Mouse (Mus musculus) intestine, embryonic 16.5 days (tissue): Measurements from ENCODE around the gene Ccm2l. TPM values are rescaled to one million over a fixed set of nuclear protein-coding genes. Genes with fewer than 3 reads are reported as not detected.

Experiments
- ATAC-seq: fragments of 200-750 bp; cut with Nextera tagmentation; 2 replicates; pipeline ENCODE4 v1.8.0; 2017; ENCODE audit warnings: moderate TSS enrichment, moderate library complexity
- H3K27ac ChIP-seq: fragments of 300-500 bp; sonication (generic); 2 replicates; pipeline ENCODE4 v1.5.1; 2014; ENCODE audit warnings: mild to moderate bottlenecking, low read length
- H3K27me3 ChIP-seq: fragments of 300-500 bp; sonication (generic); replicated peaks from 2 replicates; pipeline ENCODE4 v1.6.1; 2014; ENCODE audit warnings: low read length, control low read depth, mixed read lengths; ENCODE audit not compliant: control insufficient read depth, insufficient read depth
- H3K36me3 ChIP-seq: fragments of 300-500 bp; sonication (generic); 2 replicates; pipeline ENCODE4 v1.6.1; 2014; ENCODE audit warnings: low read length, control low read depth; ENCODE audit not compliant: control insufficient read depth, insufficient read depth
- H3K4me1 ChIP-seq: fragments of 300-500 bp; sonication (generic); 2 replicates; pipeline ENCODE4 v1.6.1; 2014; ENCODE audit warnings: low read length, control low read depth, mixed read lengths; ENCODE audit not compliant: control insufficient read depth, insufficient read depth
- H3K4me2 ChIP-seq: fragments of 300-500 bp; sonication (generic); 2 replicates; pipeline ENCODE4 v1.6.1; 2014; ENCODE audit warnings: low read depth, low read length, control low read depth
- H3K4me3 ChIP-seq: fragments of 300-500 bp; sonication (generic); 2 replicates; pipeline ENCODE4 v1.5.1; 2014; ENCODE audit warnings: mild to moderate bottlenecking, low read length
- H3K9ac ChIP-seq: fragments of 300-500 bp; sonication (generic); 2 replicates; pipeline ENCODE4 v1.6.1; 2014; ENCODE audit warnings: low read depth, low read length
- H3K9me3 ChIP-seq: fragments of 300-500 bp; sonication (generic); 2 replicates; pipeline ENCODE4 v1.6.1; 2016; ENCODE audit warnings: low read length, control low read depth; ENCODE audit not compliant: control insufficient read depth
- WGBS: fragments of 180-500 bp; shearing (Covaris S2); extraction: QIAGEN DNeasy Blood & Tissue Kit; methylation state at CpG from one replicate; pipeline ENCODE4 v1.1.7; 2014; 5-methylcytosine and 5-hydroxymethylcytosine counted together
- polyA plus RNA-seq: library from polyadenylated mRNA; unstranded; fragments of >200 nt; fragmentation: Nextera tagmentation; extraction: Ambion mirVana; gene quantifications from 2 replicates; pipeline ENCODE4 v1.2.1, GENCODE M21; 2015

The Ccm2l gene
- polyA plus RNA-seq, 1 experiment from 2014 or later, result 0.92 TPM

DNA sequence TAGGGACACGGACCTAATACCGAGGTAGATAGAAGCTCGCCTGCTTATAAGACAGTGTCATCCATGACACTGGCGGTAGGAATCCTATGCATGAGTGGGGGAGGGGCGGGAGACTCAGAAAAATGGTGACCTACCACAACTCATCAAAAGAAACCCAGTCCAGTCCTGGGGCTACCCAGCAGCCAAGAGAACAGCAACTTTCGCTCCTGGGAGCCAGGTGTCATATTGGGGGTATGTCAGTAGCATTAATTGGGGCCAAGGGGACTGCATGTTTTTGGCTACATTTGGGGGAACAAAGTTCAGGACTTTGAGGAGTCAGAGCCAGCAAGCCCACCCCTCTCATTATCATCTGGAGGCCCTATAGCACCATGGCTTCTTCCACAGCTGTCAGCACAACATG is 14.7 kb upstream of the Ccm2l start:
- Histone ChIP-seq H3K4me3 (no peak overlapping the region), H3K9ac (no peak overlapping the region), H3K27ac (no peak overlapping the region), H3K27me3 (peaks cover 34% of the 10 kb centered on the region), H3K36me3 (no peaks in the 10 kb centered on the region), H3K9me3 (no peaks in the 10 kb centered on the region), H3K4me1 (peaks cover 1% of the 10 kb centered on the region; the same call in 1 of the 2 replicates), H3K4me2 (no peak overlapping the region)
- WGBS, result 72% methylated on average over 6 of the region's 6 CpGs
- ATAC-seq, result no peak

DNA sequence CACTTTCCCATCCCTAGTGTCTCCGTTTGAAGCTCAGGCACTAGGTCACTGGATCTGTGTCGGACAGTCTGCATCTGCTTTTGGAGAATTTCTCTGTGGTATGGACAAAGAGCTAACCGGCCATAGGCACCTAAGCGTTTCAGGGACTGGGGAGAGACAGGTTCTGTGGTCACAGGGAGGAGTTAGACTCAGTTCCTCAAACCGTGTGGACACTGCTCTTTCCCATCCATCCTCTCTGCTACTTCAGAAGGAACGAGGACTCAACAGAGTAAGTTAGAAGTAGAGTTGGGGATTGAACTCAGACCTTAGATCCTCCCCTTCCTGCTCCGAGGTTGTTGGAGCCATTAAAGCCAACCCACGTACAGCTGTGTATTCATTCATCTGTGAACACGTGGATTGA is 14.2 kb upstream of the Ccm2l start:
- H3K9ac ChIP-seq, result no peak overlapping the region
- no peaks in the 10 kb centered on the region; the same call in 1 of the 2 replicates for H3K4me1 ChIP-seq
- WGBS, result 75% methylated on average over 9 of the region's 9 CpGs
- H3K9me3 ChIP-seq, result no peaks in the 10 kb centered on the region
- H3K36me3 ChIP-seq, result no peaks in the 10 kb centered on the region
- no peak overlapping the region for H3K4me3 ChIP-seq
- H3K4me2 ChIP-seq, result no peak overlapping the region
- peaks cover 34% of the 10 kb centered on the region for H3K27me3 ChIP-seq
- H3K27ac ChIP-seq, result no peak overlapping the region
- ATAC-seq, result no peak

DNA sequence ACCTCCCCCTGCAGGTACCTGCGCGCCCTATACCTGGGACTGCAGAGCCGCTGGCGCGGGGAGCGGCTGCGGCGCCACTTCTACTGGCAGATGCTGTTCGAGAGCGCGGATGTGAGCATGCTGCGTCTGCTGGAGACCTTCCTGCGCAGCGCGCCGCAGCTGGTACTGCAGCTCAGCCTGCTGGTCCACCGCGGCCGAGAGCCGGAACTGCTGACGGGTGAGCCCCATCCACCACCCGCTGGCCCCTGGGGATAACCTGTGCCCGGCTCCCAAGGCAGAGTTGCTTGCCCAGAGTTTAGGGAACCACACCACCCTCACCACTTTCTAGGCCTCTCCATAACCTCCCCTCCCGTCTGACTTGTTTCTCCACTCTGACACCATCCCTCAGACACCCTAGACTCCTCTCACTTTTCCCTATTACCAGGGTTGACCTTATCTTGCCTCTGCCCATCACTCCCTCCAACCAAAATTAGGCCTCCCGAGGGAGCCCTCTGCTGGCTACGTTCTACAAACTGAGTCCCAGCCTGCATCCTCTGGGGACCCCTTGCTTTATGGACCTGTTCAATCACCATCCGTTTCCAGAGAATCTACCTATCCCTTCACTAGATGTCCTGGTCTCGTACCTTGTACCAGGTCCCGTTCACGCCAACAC is 12.9 kb upstream of the Ccm2l start:
- Histone ChIP-seq H3K9ac (no peak overlapping the region), H3K4me1 (no peaks in the 10 kb centered on the region; the same call in 1 of the 2 replicates), H3K4me3 (no peak overlapping the region), H3K9me3 (no peaks in the 10 kb centered on the region), H3K27ac (no peak overlapping the region), H3K36me3 (no peaks in the 10 kb centered on the region), H3K4me2 (no peak overlapping the region), H3K27me3 (peaks cover 34% of the 10 kb centered on the region)
- ATAC-seq, result no peak
- WGBS, result 6% methylated on average over 30 of the region's 30 CpGs

DNA sequence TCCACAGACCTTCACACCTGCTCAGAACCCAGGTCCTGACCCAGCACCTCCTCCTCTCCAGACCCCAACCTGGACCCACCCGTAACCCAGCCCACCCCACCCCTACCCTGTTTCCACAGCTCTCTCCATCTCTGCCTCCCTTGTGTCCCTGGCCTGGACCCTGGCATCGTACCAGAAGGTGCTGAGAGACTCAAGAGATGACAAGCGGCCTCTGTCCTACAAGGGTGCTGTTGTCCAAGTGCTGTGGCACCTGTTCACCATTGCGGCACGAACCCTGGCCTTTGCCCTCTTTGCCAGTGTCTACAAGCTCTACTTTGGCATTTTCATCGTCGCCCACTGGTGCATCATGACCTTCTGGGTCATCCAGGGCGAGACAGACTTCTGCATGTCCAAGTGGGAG is 11.9 kb upstream of the Ccm2l start:
- Histone ChIP-seq H3K36me3 (no peaks in the 10 kb centered on the region), H3K4me1 (no peaks in the 10 kb centered on the region; the same call in 1 of the 2 replicates), H3K27ac (no peak overlapping the region), H3K4me3 (no peak overlapping the region), H3K27me3 (peaks cover 34% of the 10 kb centered on the region), H3K4me2 (no peak overlapping the region), H3K9ac (no peak overlapping the region), H3K9me3 (no peaks in the 10 kb centered on the region)
- 85% methylated on average over 8 of the region's 8 CpGs for WGBS
- no peak for ATAC-seq

DNA sequence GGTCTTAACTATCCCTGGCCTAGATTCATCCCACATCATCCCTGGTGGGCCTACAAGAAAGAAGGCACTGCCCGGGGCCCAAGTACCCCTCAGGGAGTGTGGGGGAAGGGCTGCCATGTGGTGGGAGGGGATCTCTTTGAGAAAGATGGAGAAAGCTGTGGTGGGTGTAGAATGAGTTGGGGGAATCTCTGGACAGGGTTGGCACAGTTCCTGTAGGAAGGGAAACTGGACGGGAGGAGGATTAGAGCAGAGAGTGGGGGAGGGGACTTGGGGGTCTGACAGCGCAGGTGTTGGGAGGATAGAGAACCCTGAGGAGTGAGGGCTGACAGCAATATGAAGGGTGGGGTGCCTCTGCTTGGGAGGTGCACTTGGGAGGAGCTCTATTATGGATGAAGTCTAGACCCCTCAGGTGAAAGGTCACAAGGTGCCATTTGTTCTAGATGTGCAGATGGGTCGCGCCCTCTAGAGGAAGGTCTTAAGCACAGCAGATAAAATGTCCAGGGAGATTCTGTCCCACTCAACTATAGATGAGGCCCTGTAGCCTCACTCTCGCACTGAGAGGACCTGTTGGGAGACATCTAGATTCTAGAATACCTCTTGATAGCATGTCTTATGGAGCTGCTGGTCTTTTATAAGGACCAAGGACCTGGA is 10.4 kb upstream of the Ccm2l start:
- 57% methylated on average over 6 of the region's 6 CpGs for WGBS
- Histone ChIP-seq H3K36me3 (no peaks in the 10 kb centered on the region), H3K4me3 (no peak overlapping the region), H3K4me2 (no peak overlapping the region), H3K27me3 (peaks cover 34% of the 10 kb centered on the region), H3K9ac (no peak overlapping the region), H3K4me1 (no peaks in the 10 kb centered on the region; the same call in 1 of the 2 replicates), H3K27ac (no peak overlapping the region), H3K9me3 (no peaks in the 10 kb centered on the region)
- no peak for ATAC-seq

DNA sequence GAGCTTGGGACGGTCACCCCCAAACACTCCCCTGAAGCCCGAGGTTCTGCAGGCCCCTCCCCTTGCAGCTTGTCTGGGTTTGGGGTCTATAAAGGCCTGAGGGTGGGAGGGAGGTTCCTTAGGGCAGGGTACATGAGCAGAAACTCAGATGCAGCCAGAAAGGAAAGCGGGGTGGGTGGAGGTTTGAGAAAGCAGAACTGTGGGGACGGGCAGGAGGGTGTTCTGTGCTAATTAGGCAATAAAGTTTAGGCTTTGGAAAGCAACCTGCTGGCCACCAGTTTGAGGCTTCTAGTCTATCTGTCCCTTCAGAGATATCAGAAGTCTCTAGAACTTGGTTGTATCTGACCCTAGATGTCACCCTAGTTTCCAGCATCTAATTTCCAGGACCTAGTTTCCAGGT is 7.4 kb upstream of the Ccm2l start:
- H3K27ac ChIP-seq, result no peak overlapping the region
- no peak overlapping the region for H3K9ac ChIP-seq
- no peak overlapping the region for H3K4me2 ChIP-seq
- H3K4me1 ChIP-seq, result no peaks in the 10 kb centered on the region
- H3K4me3 ChIP-seq, result no peak overlapping the region
- H3K9me3 ChIP-seq, result no peaks in the 10 kb centered on the region
- 77% methylated on average over 4 of the region's 4 CpGs for WGBS
- no peaks in the 10 kb centered on the region for H3K36me3 ChIP-seq
- no peak for ATAC-seq
- peaks cover 12% of the 10 kb centered on the region for H3K27me3 ChIP-seq

DNA sequence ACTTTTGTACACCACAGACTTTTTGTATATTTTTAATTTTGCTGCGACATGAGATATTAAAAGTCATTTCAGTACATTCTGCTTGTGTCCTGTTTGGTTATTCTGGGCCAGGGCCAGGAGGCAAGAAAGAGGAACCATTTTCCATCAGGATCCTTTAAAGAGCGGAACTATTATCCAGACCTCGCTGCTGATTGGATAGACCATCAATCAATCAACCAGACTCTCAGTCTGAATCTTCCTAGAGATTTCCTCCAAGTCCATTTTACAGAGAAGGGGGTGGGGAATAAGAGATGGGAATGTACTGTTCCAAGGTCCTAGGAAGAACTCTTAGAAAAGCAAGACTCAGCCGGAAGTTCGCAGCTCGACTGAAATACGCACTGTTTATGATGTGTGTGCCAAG is 5.5 kb upstream of the Ccm2l start:
- no peaks in the 10 kb centered on the region for H3K4me1 ChIP-seq
- 79% methylated on average over 7 of the region's 7 CpGs for WGBS
- H3K36me3 ChIP-seq, result no peaks in the 10 kb centered on the region
- ATAC-seq, result no peak
- H3K9me3 ChIP-seq, result no peaks in the 10 kb centered on the region
- no peak overlapping the region for H3K4me2 ChIP-seq
- no peak overlapping the region for H3K27ac ChIP-seq
- no peaks in the 10 kb centered on the region for H3K27me3 ChIP-seq
- no peak overlapping the region for H3K4me3 ChIP-seq
- no peak overlapping the region for H3K9ac ChIP-seq

DNA sequence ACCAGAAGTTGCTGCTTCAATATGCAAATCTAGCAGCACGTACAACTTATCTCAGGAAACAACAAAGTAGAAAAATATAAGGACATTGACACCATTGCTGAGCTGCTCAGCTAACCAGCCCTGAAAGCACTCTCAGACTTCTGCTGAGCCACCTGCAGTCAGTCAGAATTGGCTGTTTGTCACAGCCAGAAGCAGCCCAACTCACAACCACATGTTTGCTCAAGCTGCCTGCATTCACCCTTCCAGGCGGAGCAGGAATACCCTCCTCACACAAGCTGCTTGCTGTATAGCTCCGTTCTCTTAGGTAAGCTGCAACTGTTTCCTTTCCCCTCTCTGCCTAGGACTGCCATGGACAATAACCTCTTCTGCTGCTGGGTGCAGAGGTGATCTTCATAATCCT is 2.4 kb upstream of the Ccm2l start:
- no peak for ATAC-seq
- Histone ChIP-seq H3K4me2 (no peak overlapping the region), H3K27me3 (peaks cover 8% of the 10 kb centered on the region), H3K9me3 (no peaks in the 10 kb centered on the region), H3K9ac (no peak overlapping the region), H3K36me3 (no peaks in the 10 kb centered on the region), H3K4me3 (no peak overlapping the region), H3K27ac (no peak overlapping the region), H3K4me1 (no peaks in the 10 kb centered on the region)
- WGBS, result 51% methylated on average over 3 of the region's 3 CpGs

DNA sequence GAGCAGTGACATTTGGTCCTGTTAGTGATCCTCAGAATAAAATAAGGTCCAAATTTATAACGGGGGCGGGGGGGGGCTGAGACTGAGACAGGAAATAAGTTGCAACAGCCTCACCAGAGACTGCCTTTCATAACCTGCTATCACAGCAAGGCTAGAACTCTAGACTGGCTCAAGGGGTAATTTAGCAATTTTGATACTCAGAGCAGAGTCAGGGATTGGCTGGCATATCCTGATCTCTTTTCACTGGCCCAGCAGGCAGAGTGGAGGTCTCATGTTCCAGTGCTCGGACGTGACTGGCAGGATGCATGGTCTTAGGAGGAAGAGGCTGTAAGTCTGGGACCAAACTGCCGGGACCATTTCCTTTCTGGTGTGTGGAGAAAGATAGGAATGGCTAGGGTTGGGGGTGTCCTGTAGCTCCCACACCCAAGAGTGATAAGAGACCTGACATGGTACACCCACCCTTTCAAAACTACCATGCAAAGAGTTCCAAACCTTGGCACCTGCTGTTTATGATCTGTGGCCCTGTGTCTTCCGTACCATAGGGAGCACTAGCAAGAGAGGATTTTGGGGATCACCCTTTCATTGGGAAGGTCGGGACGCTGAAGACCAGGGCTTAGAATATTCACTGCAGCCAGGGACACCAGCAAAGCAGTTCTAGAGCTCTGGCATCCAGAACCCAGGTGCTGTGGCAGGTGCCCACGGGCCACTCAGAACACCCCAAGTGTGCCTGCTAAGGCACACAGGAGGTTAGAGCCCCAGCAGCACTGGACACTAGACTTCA is 1.4 kb upstream of the Ccm2l start:
- Histone ChIP-seq H3K36me3 (no peaks in the 10 kb centered on the region), H3K9me3 (no peaks in the 10 kb centered on the region), H3K9ac (no peak overlapping the region), H3K4me2 (no peak overlapping the region), H3K4me3 (no peak overlapping the region), H3K27me3 (peaks cover 11% of the 10 kb centered on the region), H3K27ac (no peak overlapping the region), H3K4me1 (no peaks in the 10 kb centered on the region)
- ATAC-seq, result no peak
- 75% methylated on average over 9 of the region's 9 CpGs for WGBS
